Mouse (Mus musculus) limb, embryonic 15.5 days (tissue): ENCODE results near the gene Hip1r. TPM values are rescaled to one million over a fixed set of nuclear protein-coding genes. Genes with fewer than 3 reads are reported as not detected.

Experiments
- ATAC-seq: fragments of 200-750 bp; cut with Nextera tagmentation; 2 replicates; pipeline ENCODE4 v1.8.0; 2017; ENCODE audit warnings: low read depth, moderate TSS enrichment; ENCODE audit not compliant: insufficient number of reproducible peaks, low FRiP score, low TSS enrichment
- H3K27ac ChIP-seq: fragments of 300-500 bp; sonication (generic); 2 replicates; pipeline ENCODE4 v1.5.1; 2015; ENCODE audit warnings: moderate library complexity, mild to moderate bottlenecking, inconsistent platforms
- H3K27me3 ChIP-seq: fragments of 300-500 bp; sonication (generic); 2 replicates; pipeline ENCODE4 v1.6.1; 2015; ENCODE audit warnings: inconsistent platforms
- H3K36me3 ChIP-seq: fragments of 300-500 bp; sonication (generic); 2 replicates; pipeline ENCODE4 v1.6.1; 2015; ENCODE audit warnings: inconsistent platforms
- H3K4me1 ChIP-seq: fragments of 300-500 bp; sonication (generic); 2 replicates; pipeline ENCODE4 v1.6.1; 2015; ENCODE audit warnings: inconsistent platforms
- H3K4me2 ChIP-seq: fragments of 300-500 bp; sonication (generic); 2 replicates; pipeline ENCODE4 v1.6.1; 2015; ENCODE audit warnings: mild to moderate bottlenecking, inconsistent platforms
- H3K4me3 ChIP-seq: fragments of 300-500 bp; sonication (generic); 2 replicates; pipeline ENCODE4 v1.5.1; 2015; ENCODE audit warnings: mild to moderate bottlenecking, inconsistent platforms
- H3K9ac ChIP-seq: fragments of 300-500 bp; sonication (generic); 2 replicates; pipeline ENCODE4 v1.6.1; 2015; ENCODE audit warnings: inconsistent platforms
- H3K9me3 ChIP-seq: fragments of 300-500 bp; sonication (generic); 2 replicates; pipeline ENCODE4 v1.6.1; 2016; ENCODE audit warnings: inconsistent platforms
- WGBS: fragments of 180-500 bp; shearing (Covaris S2); methylation state at CpG from one replicate; pipeline ENCODE4 v1.1.7; 2015; 5-methylcytosine and 5-hydroxymethylcytosine counted together
- polyA plus RNA-seq: library from polyadenylated mRNA; unstranded; fragments of >200 nt; fragmentation: Nextera tagmentation; extraction: Ambion mirVana; gene quantifications from 2 replicates; pipeline ENCODE4 v1.2.1, GENCODE M21; 2015

Hip1r gene
- polyA plus RNA-seq, 1 experiment from 2014 or later: 17.4 TPM

- no peak for ATAC-seq
- no peaks in the 10 kb centered on the region for H3K9me3 ChIP-seq
- H3K27ac ChIP-seq: no peak overlapping the region
- peaks cover 23% of the 10 kb centered on the region for H3K4me1 ChIP-seq
- no peak overlapping the region for H3K4me3 ChIP-seq
- 60% methylated on average over 20 of the region's 20 CpGs for WGBS
- no peak overlapping the region for H3K4me2 ChIP-seq
- no peaks in the 10 kb centered on the region for H3K27me3 ChIP-seq
- H3K9ac ChIP-seq: no peak overlapping the region
- H3K36me3 ChIP-seq: no peaks in the 10 kb centered on the region
These were observed 16.8 kb downstream of the Hip1r start for GRCm38 (mm10) chr5:123989941-123990885.

GRCm38 (mm10) chr5:123991321-123991720, 17.9 kb downstream of the Hip1r start:
- no peak overlapping the region for H3K9ac ChIP-seq
- 81% methylated on average over 6 of the region's 6 CpGs for WGBS
- no peaks in the 10 kb centered on the region for H3K36me3 ChIP-seq
- no peak overlapping the region for H3K27ac ChIP-seq
- H3K4me1 ChIP-seq: peaks cover 19% of the 10 kb centered on the region
- no peak for ATAC-seq
- no peaks in the 10 kb centered on the region for H3K9me3 ChIP-seq
- H3K27me3 ChIP-seq: no peaks in the 10 kb centered on the region
- H3K4me2 ChIP-seq: no peak overlapping the region
- no peak overlapping the region for H3K4me3 ChIP-seq

GRCm38 (mm10) chr5:123992193-123992637, 18.8 kb downstream of the Hip1r start:
- no peak overlapping the region for H3K4me3 ChIP-seq
- H3K27ac ChIP-seq: peak overlapping the region; percentile 58; the same call in 1 of the 2 replicates
- no peak overlapping the region for H3K9ac ChIP-seq
- peaks cover 14% of the 10 kb centered on the region for H3K4me1 ChIP-seq
- H3K9me3 ChIP-seq: no peaks in the 10 kb centered on the region
- no peak for ATAC-seq
- no peak overlapping the region for H3K4me2 ChIP-seq
- WGBS: 77% methylated on average over 10 of the region's 10 CpGs
- H3K27me3 ChIP-seq: no peaks in the 10 kb centered on the region
- 0 out of 2 replicates have a peak, but pooled peaks cover 3% of the 10 kb centered on the region for H3K36me3 ChIP-seq

GRCm38 (mm10) chr5:123992794-123993193, 19.4 kb downstream of the Hip1r start:
- no peak for ATAC-seq
- Histone ChIP-seq H3K9ac (no peak overlapping the region), H3K4me1 (peaks cover 19% of the 10 kb centered on the region), H3K9me3 (no peaks in the 10 kb centered on the region), H3K36me3 (0 out of 2 replicates have a peak, but pooled peaks cover 3% of the 10 kb centered on the region), H3K4me3 (no peak overlapping the region), H3K4me2 (no peak overlapping the region), H3K27me3 (no peaks in the 10 kb centered on the region), H3K27ac (peak overlapping the region; percentile 58; the same call in 1 of the 2 replicates)
- 36% methylated on average over 5 of the region's 5 CpGs for WGBS

- Histone ChIP-seq H3K9me3 (no peaks in the 10 kb centered on the region), H3K36me3 (0 out of 2 replicates have a peak, but pooled peaks cover 3% of the 10 kb centered on the region), H3K4me1 (peaks cover 21% of the 10 kb centered on the region), H3K4me2 (no peak overlapping the region), H3K9ac (no peak overlapping the region), H3K4me3 (no peak overlapping the region), H3K27ac (no peak overlapping the region), H3K27me3 (no peaks in the 10 kb centered on the region)
- ATAC-seq: no peak
- 60% methylated on average over 7 of the region's 7 CpGs for WGBS
These were observed 20.0 kb downstream of the Hip1r start for GRCm38 (mm10) chr5:123993263-123994036.

- no peak for ATAC-seq
- H3K9ac ChIP-seq: no peak overlapping the region
- no peaks in the 10 kb centered on the region for H3K27me3 ChIP-seq
- no peak overlapping the region for H3K4me3 ChIP-seq
- peaks cover 21% of the 10 kb centered on the region for H3K4me1 ChIP-seq
- 0 out of 2 replicates have a peak, but pooled peaks cover 3% of the 10 kb centered on the region for H3K36me3 ChIP-seq
- H3K4me2 ChIP-seq: no peak overlapping the region
- H3K9me3 ChIP-seq: no peaks in the 10 kb centered on the region
- no peak overlapping the region for H3K27ac ChIP-seq
- WGBS: 98% methylated on average over 7 of the region's 7 CpGs
These were observed 21.0 kb downstream of the Hip1r start for GRCm38 (mm10) chr5:123994468-123994867.

GRCm38 (mm10) chr5:123995388-123995787, 22.0 kb downstream of the Hip1r start:
- no peak overlapping the region for H3K4me2 ChIP-seq
- ATAC-seq: no peak
- H3K36me3 ChIP-seq: peaks cover 10% of the 10 kb centered on the region; the same call in 1 of the 2 replicates
- WGBS: 81% methylated on average over 6 of the region's 6 CpGs
- H3K27me3 ChIP-seq: no peaks in the 10 kb centered on the region
- H3K4me1 ChIP-seq: peaks cover 21% of the 10 kb centered on the region
- H3K27ac ChIP-seq: no peak overlapping the region
- no peaks in the 10 kb centered on the region for H3K9me3 ChIP-seq
- H3K9ac ChIP-seq: no peak overlapping the region
- H3K4me3 ChIP-seq: no peak overlapping the region

- Histone ChIP-seq H3K9ac (no peak overlapping the region), H3K36me3 (peaks cover 10% of the 10 kb centered on the region; the same call in 1 of the 2 replicates), H3K27ac (no peak overlapping the region), H3K4me3 (no peak overlapping the region), H3K4me2 (no peak overlapping the region), H3K9me3 (no peaks in the 10 kb centered on the region), H3K4me1 (peaks cover 24% of the 10 kb centered on the region), H3K27me3 (no peaks in the 10 kb centered on the region)
- WGBS: 77% methylated on average over 10 of the region's 10 CpGs
- no peak for ATAC-seq
These were observed 22.8 kb downstream of the Hip1r start for GRCm38 (mm10) chr5:123996194-123996593.

GRCm38 (mm10) chr5:123996695-123997094, 23.3 kb downstream of the Hip1r start:
- Histone ChIP-seq H3K4me3 (no peak overlapping the region), H3K4me2 (no peak overlapping the region), H3K27ac (no peak overlapping the region), H3K9ac (no peak overlapping the region), H3K27me3 (no peaks in the 10 kb centered on the region), H3K9me3 (no peaks in the 10 kb centered on the region), H3K4me1 (peaks cover 25% of the 10 kb centered on the region), H3K36me3 (peaks cover 10% of the 10 kb centered on the region; the same call in 1 of the 2 replicates)
- 84% methylated on average over 14 of the region's 14 CpGs for WGBS
- no peak for ATAC-seq

GRCm38 (mm10) chr5:123997211-123997751, 23.9 kb downstream of the Hip1r start:
- no peak overlapping the region for H3K4me2 ChIP-seq
- H3K36me3 ChIP-seq: peaks cover 10% of the 10 kb centered on the region; the same call in 1 of the 2 replicates
- no peaks in the 10 kb centered on the region for H3K9me3 ChIP-seq
- no peaks in the 10 kb centered on the region for H3K27me3 ChIP-seq
- 80% methylated on average over 24 of the region's 24 CpGs for WGBS
- no peak overlapping the region for H3K9ac ChIP-seq
- H3K27ac ChIP-seq: no peak overlapping the region; the same call in 1 of the 2 replicates
- peaks cover 19% of the 10 kb centered on the region for H3K4me1 ChIP-seq
- no peak for ATAC-seq
- no peak overlapping the region for H3K4me3 ChIP-seq

GRCm38 (mm10) chr5:123997811-123998210, 24.4 kb downstream of the Hip1r start:
- no peak overlapping the region for H3K9ac ChIP-seq
- H3K27me3 ChIP-seq: no peaks in the 10 kb centered on the region
- WGBS: 73% methylated on average over 16 of the region's 16 CpGs
- H3K4me3 ChIP-seq: no peak overlapping the region
- H3K4me1 ChIP-seq: peaks cover 19% of the 10 kb centered on the region
- peak overlapping the region; percentile 4; the same call in 1 of the 2 replicates for H3K27ac ChIP-seq
- no peak overlapping the region for H3K4me2 ChIP-seq
- no peak for ATAC-seq
- H3K36me3 ChIP-seq: peaks cover 10% of the 10 kb centered on the region; the same call in 1 of the 2 replicates
- H3K9me3 ChIP-seq: no peaks in the 10 kb centered on the region
